ENCODE assay signal across 8 mouse cellular contexts in the genomic region with DNA sequence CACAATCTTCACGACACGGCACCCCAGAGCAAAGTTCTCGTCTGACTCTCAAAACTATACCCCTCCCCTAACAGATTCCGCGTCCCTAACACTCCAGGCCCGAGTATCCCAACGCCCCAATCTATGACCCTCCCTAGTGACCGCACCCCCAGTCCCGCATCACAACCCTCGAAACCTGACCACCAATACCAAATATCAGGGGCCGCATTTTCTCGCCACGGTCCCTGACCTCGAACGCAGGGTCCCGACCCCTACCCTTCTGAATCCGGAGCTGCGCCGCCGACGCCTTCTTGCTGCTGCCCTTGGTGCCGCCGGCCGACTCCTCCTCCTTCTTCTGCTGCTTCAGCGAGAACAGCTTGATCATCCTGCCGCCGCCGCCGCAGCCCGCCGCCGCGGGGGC. TPM values are rescaled to one million over a fixed set of nuclear protein-coding genes. Genes with fewer than 3 reads are reported as not detected.
DNase-seq lines count a peak whose midpoint lies in the region; ATAC-seq and TF ChIP-seq lines count a peak whose summit lies in the region.

No protein-coding gene starts in this region.

- no peaks in the 10 kb centered on the region; the same call in 1 of the 2 replicates for H3K9me3 ChIP-seq in heart, embryonic 11.5 days (replicated peaks; ENCODE audit: control insufficient read depth, low read length)
- H3K9me3 ChIP-seq in hindbrain, embryonic 14.5 days (ENCODE audit: control insufficient read depth, low read length): no peaks in the 10 kb centered on the region
- H3K9me3 ChIP-seq in midbrain, postnatal 0 days (ENCODE audit: low read length): no peaks in the 10 kb centered on the region

- peaks cover 17% of the 10 kb centered on the region for H3K36me3 ChIP-seq in heart, embryonic 11.5 days (ENCODE audit: control insufficient read depth, insufficient read depth, low read length)
- peaks cover 7% of the 10 kb centered on the region; the same call in 1 of the 2 replicates for H3K36me3 ChIP-seq in thymus, adult 2 months (ENCODE audit: control insufficient read depth, insufficient read depth, low read length)
- H3K36me3 ChIP-seq in hindbrain, embryonic 14.5 days (replicated peaks; ENCODE audit: control insufficient read depth, insufficient read depth): peaks cover 29% of the 10 kb centered on the region
- peaks cover 15% of the 10 kb centered on the region for H3K36me3 ChIP-seq in midbrain, postnatal 0 days (ENCODE audit: insufficient read depth, low read length)

- H3K4me1 ChIP-seq in heart, embryonic 11.5 days (ENCODE audit: control insufficient read depth, insufficient read depth, low read length): peaks cover 21% of the 10 kb centered on the region
- peaks cover 25% of the 10 kb centered on the region for H3K4me1 ChIP-seq in thymus, adult 2 months (replicated peaks; ENCODE audit: control insufficient read depth, insufficient read depth, low read length)
- H3K4me1 ChIP-seq in hindbrain, embryonic 14.5 days (replicated peaks; ENCODE audit: control insufficient read depth, insufficient read depth, low read length): peaks cover 35% of the 10 kb centered on the region
- peaks cover 14% of the 10 kb centered on the region for H3K4me1 ChIP-seq in midbrain, postnatal 0 days (ENCODE audit: insufficient read depth, low read length)

- H3K27me3 ChIP-seq in heart, embryonic 11.5 days (ENCODE audit: control insufficient read depth, insufficient read depth, low read length): peaks cover 3% of the 10 kb centered on the region; the same call in 1 of the 2 replicates
- no peaks in the 10 kb centered on the region for H3K27me3 ChIP-seq in thymus, adult 2 months (ENCODE audit: control insufficient read depth, insufficient read depth, low read length)
- H3K27me3 ChIP-seq in hindbrain, embryonic 14.5 days (ENCODE audit: control insufficient read depth, insufficient read depth, low read length): peaks cover 10% of the 10 kb centered on the region
- H3K27me3 ChIP-seq in midbrain, postnatal 0 days (ENCODE audit: insufficient read depth, low read length): 0 out of 2 replicates have a peak, but pooled peaks cover 4% of the 10 kb centered on the region

- peak; percentile 5; the same call in 1 of the 2 replicates for ATAC-seq in heart, embryonic 11.5 days (replicated peaks; ENCODE audit: insufficient number of reproducible peaks, low FRiP score, low TSS enrichment)
- no peak for ATAC-seq in hindbrain, embryonic 14.5 days (ENCODE audit: low FRiP score)
- ATAC-seq in midbrain, postnatal 0 days (ENCODE audit: low FRiP score): no peak
- no peak for ATAC-seq in inflammation-experienced regulatory T-cells, adult 6 months

- peak overlapping the region; percentile 99 for H3K27ac ChIP-seq in heart, embryonic 11.5 days (ENCODE audit: low read depth, low read length)
- peak overlapping the region; percentile 48; the same call in 1 of the 2 replicates for H3K27ac ChIP-seq in thymus, adult 2 months (ENCODE audit: control insufficient read depth, insufficient read depth, low read length)
- H3K27ac ChIP-seq in hindbrain, embryonic 14.5 days: peak overlapping the region; percentile 99
- H3K27ac ChIP-seq in midbrain, postnatal 0 days (ENCODE audit: low read depth, low read length): peak overlapping the region; percentile 98

- DNase-seq in heart, postnatal 36 days: no peak
- DNase-seq in thymus, adult 2 months: no peak
- DNase-seq in thymus, postnatal 25 days: no peak
- DNase-seq in hindbrain, embryonic 14.5 days (ENCODE audit: low spot score): peak; percentile 26
- no peak for DNase-seq in midbrain, postnatal 0 days (ENCODE audit: low spot score)
- no peak for DNase-seq in layer of hippocampus, adult 9-11 months

- WGBS in heart, embryonic 11.5 days (ENCODE audit: insufficient replicate concordance): under 1% methylated on average over 32 of the region's 33 CpGs
- under 1% methylated on average over 33 of the region's 33 CpGs for WGBS in thymus, adult 2 months
- under 1% methylated on average over 29 of the region's 33 CpGs for WGBS in hindbrain, embryonic 14.5 days
- under 1% methylated on average over 28 of the region's 33 CpGs for WGBS in midbrain, postnatal 0 days

- H3K4me2 ChIP-seq in heart, embryonic 11.5 days: peak overlapping the region; percentile 69
- peak overlapping the region; percentile 87 for H3K4me2 ChIP-seq in hindbrain, embryonic 14.5 days (replicated peaks)
- H3K4me2 ChIP-seq in midbrain, postnatal 0 days (ENCODE audit: low read depth, low read length, poor library complexity, severe bottlenecking): peak overlapping the region; percentile 87

- no peak for TF ChIP-seq POLR2A in thymus, adult 2 months (IDR thresholded peaks at IDR 0.05; ENCODE audit: control insufficient read depth, extremely low read depth, insufficient read depth, low read length, poor library complexity)

- no peak for TF ChIP-seq CTCF in thymus, adult 2 months (IDR thresholded peaks at IDR 0.05; ENCODE audit: borderline replicate concordance, control insufficient read depth, extremely low read depth, insufficient read depth, low read length, poor library complexity)
- no peak for TF ChIP-seq CTCF in midbrain, postnatal 0 days (IDR thresholded peaks at IDR 0.05)

- H3K9ac ChIP-seq in heart, embryonic 11.5 days (ENCODE audit: low read depth, low read length): peak overlapping the region; percentile 97
- peak overlapping the region; percentile 94 for H3K9ac ChIP-seq in hindbrain, embryonic 14.5 days
- H3K9ac ChIP-seq in midbrain, postnatal 0 days (replicated peaks; ENCODE audit: low read length, poor library complexity, severe bottlenecking): peak overlapping the region; percentile 98

- intact Hi-C loops in heart, postnatal 36 days (cut with DNase I): loop anchor here (5.0 kb wide), 1 partner anchor 60 kb away; a partner anchor contains a TSS

- peak overlapping the region; percentile 81 for H3K4me3 ChIP-seq in heart, embryonic 11.5 days (ENCODE audit: low read depth, low read length)
- peak overlapping the region; percentile 84 for H3K4me3 ChIP-seq in thymus, adult 2 months (ENCODE audit: control insufficient read depth, insufficient read depth, low read length)
- peak overlapping the region; percentile 81 for H3K4me3 ChIP-seq in hindbrain, embryonic 14.5 days (replicated peaks; ENCODE audit: low read length)
- H3K4me3 ChIP-seq in midbrain, postnatal 0 days (ENCODE audit: low read depth, low read length): peak overlapping the region; percentile 87

RNA-seq across cellular contexts. Expression of a gene that starts 0.7 kb away (rescaled TPM):
- polyA plus RNA-seq in heart, embryonic 11.5 days (2014; fragmentation: Nextera tagmentation; extraction: Ambion mirVana): 172 and 174 TPM in 2 replicates
- total RNA-seq in heart, postnatal 36 days (2021): 100 to 1,000 TPM; 198 to 199 TPM
- 236 and 244 TPM in 2 replicates for polyA plus RNA-seq in thymus, adult 2 months (2012; rRNA removed)
- polyA plus RNA-seq in hindbrain, embryonic 14.5 days (2014; fragmentation: Nextera tagmentation; extraction: Ambion mirVana): 178 and 179 TPM in 2 replicates
- total RNA-seq in midbrain, postnatal 0 days (2014; rRNA removed): 359 and 383 TPM in 2 replicates
- 146 and 147 TPM in 2 replicates for polyA plus RNA-seq in midbrain, postnatal 0 days (2015; fragmentation: Nextera tagmentation; extraction: Ambion mirVana)
- polyA plus RNA-seq in inflammation-experienced regulatory T-cells, adult 6 months (2017; shearing (Covaris generic)): 10 to 100 TPM; 14.9 to 21.8 (median 16.4) TPM

RNA-seq across cellular contexts. Expression of a gene that starts 2.8 kb away (rescaled TPM):
- 148 and 149 TPM in 2 replicates for polyA plus RNA-seq in heart, embryonic 11.5 days (2014; fragmentation: Nextera tagmentation; extraction: Ambion mirVana)
- 100 to 1,000 TPM; 124 to 136 TPM for total RNA-seq in heart, postnatal 36 days (2021)
- polyA plus RNA-seq in thymus, adult 2 months (2012; rRNA removed): 65.6 and 65.7 TPM in 2 replicates
- 173 and 184 TPM in 2 replicates for polyA plus RNA-seq in hindbrain, embryonic 14.5 days (2014; fragmentation: Nextera tagmentation; extraction: Ambion mirVana)
- total RNA-seq in midbrain, postnatal 0 days (2014; rRNA removed): 67.6 and 114 TPM in 2 replicates
- polyA plus RNA-seq in midbrain, postnatal 0 days (2015; fragmentation: Nextera tagmentation; extraction: Ambion mirVana): 198 and 205 TPM in 2 replicates
- 100 to 1,000 TPM; 296 to 343 (median 309) TPM for polyA plus RNA-seq in inflammation-experienced regulatory T-cells, adult 6 months (2017; shearing (Covaris generic))

RNA-seq across cellular contexts. Expression of a gene that starts 17.2 kb away (rescaled TPM):
- polyA plus RNA-seq in heart, embryonic 11.5 days (2014; fragmentation: Nextera tagmentation; extraction: Ambion mirVana): 1.5 and 1.7 TPM in 2 replicates
- under 1 TPM; 0.47 to 0.60 TPM for total RNA-seq in heart, postnatal 36 days (2021)
- polyA plus RNA-seq in thymus, adult 2 months (2012; rRNA removed): 3.5 and 4.5 TPM in 2 replicates
- 6.2 and 6.4 TPM in 2 replicates for polyA plus RNA-seq in hindbrain, embryonic 14.5 days (2014; fragmentation: Nextera tagmentation; extraction: Ambion mirVana)
- 13.2 and 14.4 TPM in 2 replicates for total RNA-seq in midbrain, postnatal 0 days (2014; rRNA removed)
- polyA plus RNA-seq in midbrain, postnatal 0 days (2015; fragmentation: Nextera tagmentation; extraction: Ambion mirVana): 12.2 TPM in 2 replicates
- polyA plus RNA-seq in inflammation-experienced regulatory T-cells, adult 6 months (2017; shearing (Covaris generic)): under 1 TPM; 0.18 to 0.35 (median 0.20) TPM

RNA-seq across cellular contexts. Expression of a gene that starts 27.5 kb away (rescaled TPM):
- 13.6 and 16.0 TPM in 2 replicates for polyA plus RNA-seq in heart, embryonic 11.5 days (2014; fragmentation: Nextera tagmentation; extraction: Ambion mirVana)
- 1 to 10 TPM; 7.9 to 8.8 TPM for total RNA-seq in heart, postnatal 36 days (2021)
- 78.8 and 127 TPM in 2 replicates for polyA plus RNA-seq in thymus, adult 2 months (2012; rRNA removed)
- 37.9 and 40.8 TPM in 2 replicates for polyA plus RNA-seq in hindbrain, embryonic 14.5 days (2014; fragmentation: Nextera tagmentation; extraction: Ambion mirVana)
- total RNA-seq in midbrain, postnatal 0 days (2014; rRNA removed): 37.5 and 70.8 TPM in 2 replicates
- polyA plus RNA-seq in midbrain, postnatal 0 days (2015; fragmentation: Nextera tagmentation; extraction: Ambion mirVana): 29.0 and 31.8 TPM in 2 replicates
- polyA plus RNA-seq in inflammation-experienced regulatory T-cells, adult 6 months (2017; shearing (Covaris generic)): 1 to 10 TPM; 5.4 to 8.0 (median 6.5) TPM

RNA-seq across cellular contexts. Expression of a gene that starts 38.5 kb away (rescaled TPM):
- 252 and 256 TPM in 2 replicates for polyA plus RNA-seq in heart, embryonic 11.5 days (2014; fragmentation: Nextera tagmentation; extraction: Ambion mirVana)
- total RNA-seq in heart, postnatal 36 days (2021): 10 to 100 TPM; 83.3 to 95.8 TPM
- 902 and 905 TPM in 2 replicates for polyA plus RNA-seq in thymus, adult 2 months (2012; rRNA removed)
- 268 and 271 TPM in 2 replicates for polyA plus RNA-seq in hindbrain, embryonic 14.5 days (2014; fragmentation: Nextera tagmentation; extraction: Ambion mirVana)
- 467 and 650 TPM in 2 replicates for total RNA-seq in midbrain, postnatal 0 days (2014; rRNA removed)
- 187 and 190 TPM in 2 replicates for polyA plus RNA-seq in midbrain, postnatal 0 days (2015; fragmentation: Nextera tagmentation; extraction: Ambion mirVana)
- polyA plus RNA-seq in inflammation-experienced regulatory T-cells, adult 6 months (2017; shearing (Covaris generic)): 10 to 100 TPM; 42.1 to 76.8 (median 57.0) TPM

Comparison
In these comparisons a context has a peak if more than half of its experiments do, and no peak if none do; other contexts are left out.
1. H3K27ac ChIP-seq: peak in every context shown above with its lines; median percentile 99 in heart, embryonic 11.5 days; 99 in hindbrain, embryonic 14.5 days; 98 in midbrain, postnatal 0 days; 48 in thymus, adult 2 months.